Mouse (Mus musculus): ENCODE data around the gene Abca7.
A peak's percentile ranks its signal among the peaks of the same experiment; 100 is the strongest.

Abca7 gene

GRCm38 (mm10) chr10:79994397-79995115 lies 1.7 kb upstream of the Abca7 start:
- DNase-seq (ENCODE audit: low spot score) = no peak

- no peak for DNase-seq (ENCODE audit: low spot score)
Observed at GRCm38 (mm10) chr10:79995636-79996035, 658 bp upstream of the Abca7 start.

GRCm38 (mm10) chr10:79997034-79997760 lies 903 bp downstream of the Abca7 start:
- peak; percentile 71 for DNase-seq (ENCODE audit: low spot score)

GRCm38 (mm10) chr10:79997819-79998218 lies 1.5 kb downstream of the Abca7 start:
- no peak for DNase-seq (ENCODE audit: low spot score)

GRCm38 (mm10) chr10:80001945-80002344 lies 5.7 kb downstream of the Abca7 start:
- DNase-seq (ENCODE audit: low spot score) = no peak

GRCm38 (mm10) chr10:80002829-80003228 lies 6.5 kb downstream of the Abca7 start:
- DNase-seq (ENCODE audit: low spot score) = no peak

- no peak for DNase-seq (ENCODE audit: low spot score)
Observed at GRCm38 (mm10) chr10:80003374-80004232, 7.3 kb downstream of the Abca7 start.

GRCm38 (mm10) chr10:80004233-80004705 lies 8.0 kb downstream of the Abca7 start:
- no peak for DNase-seq (ENCODE audit: low spot score)

GRCm38 (mm10) chr10:80011740-80012139 lies 15.4 kb downstream of the Abca7 start:
- no peak for DNase-seq (ENCODE audit: low spot score)

GRCm38 (mm10) chr10:80013609-80014008 lies 17.3 kb downstream of the Abca7 start:
- no peak for DNase-seq (ENCODE audit: low spot score)

- DNase-seq (ENCODE audit: low spot score) = no peak
Observed at GRCm38 (mm10) chr10:80014484-80015290, 18.4 kb downstream of the Abca7 start.

GRCm38 (mm10) chr10:80015583-80015982 lies 19.3 kb downstream of the Abca7 start:
- no peak for DNase-seq (ENCODE audit: low spot score)

GRCm38 (mm10) chr10:80016511-80016910 lies 20.2 kb downstream of the Abca7 start, which contains the start of gene Arhgap45:
Arhgap45 (plus strand) TSS chr10:80016653.
- DNase-seq (ENCODE audit: low spot score) = peak; percentile 64

GRCm38 (mm10) chr10:80016931-80017330 lies 20.6 kb downstream of the Abca7 start:
- DNase-seq (ENCODE audit: low spot score) = no peak

- peak; percentile 64 for DNase-seq (ENCODE audit: low spot score)
Observed at GRCm38 (mm10) chr10:80017361-80017760, 21.1 kb downstream of the Abca7 start.

- DNase-seq (ENCODE audit: low spot score) = no peak
Observed at GRCm38 (mm10) chr10:80017771-80018170, 21.5 kb downstream of the Abca7 start.

- peak; percentile 52 for DNase-seq (ENCODE audit: low spot score)
Observed at GRCm38 (mm10) chr10:80018739-80019297, 22.5 kb downstream of the Abca7 start.

- no peak for DNase-seq (ENCODE audit: low spot score)
Observed at GRCm38 (mm10) chr10:80019471-80020131, 23.3 kb downstream of the Abca7 start.

GRCm38 (mm10) chr10:80020191-80020590 lies 23.9 kb downstream of the Abca7 start:
- no peak for DNase-seq (ENCODE audit: low spot score)

GRCm38 (mm10) chr10:80020603-80021319 lies 24.5 kb downstream of the Abca7 start:
- DNase-seq (ENCODE audit: low spot score) = no peak

All from layer of hippocampus, adult 11-12 months (tissue).